Mouse (Mus musculus): Measurements from ENCODE around the gene Asic3. TPM values are rescaled to one million over a fixed set of nuclear protein-coding genes. Genes with fewer than 3 reads are reported as not detected.

Asic3 gene
- polyA plus RNA-seq, 1 experiment from 2014 or later, result 0.23 TPM

DNA sequence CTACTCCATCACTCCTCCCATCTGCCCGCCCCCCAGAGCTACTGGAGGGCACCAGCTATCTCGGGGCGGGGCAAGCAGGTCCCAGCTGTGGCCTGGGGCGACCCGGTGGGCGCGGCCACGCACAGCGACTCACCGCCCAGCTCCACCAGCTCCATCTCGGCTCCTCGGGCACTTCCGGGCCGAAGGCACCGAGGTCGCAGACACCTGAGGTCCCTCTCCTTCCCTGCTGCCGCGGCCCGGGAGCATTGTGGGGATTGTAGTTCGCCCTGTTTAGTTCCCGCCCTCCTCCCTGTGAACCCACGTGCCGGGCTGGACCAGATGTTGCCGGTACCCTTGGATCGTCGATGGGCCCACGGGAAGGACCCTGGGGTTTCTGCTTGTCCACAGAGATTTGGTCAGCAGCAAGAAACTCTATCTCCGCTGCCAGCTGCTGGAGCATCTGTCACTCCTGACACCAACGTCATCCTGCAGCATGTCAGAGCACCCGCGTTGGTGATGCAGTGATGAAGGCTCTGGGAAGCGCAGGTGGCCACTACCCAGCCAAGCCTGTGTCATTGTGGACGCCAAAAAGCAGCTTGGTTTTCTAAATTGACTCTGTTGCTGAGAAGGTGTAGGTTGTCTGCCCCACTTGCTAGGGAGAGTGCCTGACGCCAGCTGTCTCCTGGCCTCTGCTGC lies 34.6 kb downstream of the Asic3 start, which contains the start of gene Tmub1:
Gene Tmub1, minus strand, starts transcription at position 231 of the 675 bp plus-strand sequence.
- Histone ChIP-seq H3K27ac (ENCODE audit: low read length) (peak within 1 kb of the TSS; percentile 34; the same call in 1 of the 2 replicates), H3K9ac (ENCODE audit: low read length) (peak within 1 kb of the TSS; percentile 72), H3K4me1 (ENCODE audit: control insufficient read depth, insufficient read depth, low read length) (peaks cover 28% of the 10 kb centered on the region), H3K36me3 (ENCODE audit: control insufficient read depth, insufficient read depth, low read length) (0 out of 2 replicates have a peak, but pooled peaks cover 3% of the 10 kb centered on the region), H3K9me3 (replicated peaks; ENCODE audit: control insufficient read depth, low read length) (no peaks in the 10 kb centered on the region), H3K27me3 (ENCODE audit: control insufficient read depth, insufficient read depth, low read length) (no peaks in the 10 kb centered on the region), H3K4me3 (replicated peaks; ENCODE audit: low read length) (peak within 1 kb of the TSS; percentile 67), H3K4me2 (ENCODE audit: low read depth, low read length) (peak within 1 kb of the TSS; percentile 84)
- ATAC-seq (ENCODE audit: insufficient read depth, low FRiP score), result peak; percentile 59
- WGBS, result 2% methylated on average over 34 of the region's 34 CpGs

DNA sequence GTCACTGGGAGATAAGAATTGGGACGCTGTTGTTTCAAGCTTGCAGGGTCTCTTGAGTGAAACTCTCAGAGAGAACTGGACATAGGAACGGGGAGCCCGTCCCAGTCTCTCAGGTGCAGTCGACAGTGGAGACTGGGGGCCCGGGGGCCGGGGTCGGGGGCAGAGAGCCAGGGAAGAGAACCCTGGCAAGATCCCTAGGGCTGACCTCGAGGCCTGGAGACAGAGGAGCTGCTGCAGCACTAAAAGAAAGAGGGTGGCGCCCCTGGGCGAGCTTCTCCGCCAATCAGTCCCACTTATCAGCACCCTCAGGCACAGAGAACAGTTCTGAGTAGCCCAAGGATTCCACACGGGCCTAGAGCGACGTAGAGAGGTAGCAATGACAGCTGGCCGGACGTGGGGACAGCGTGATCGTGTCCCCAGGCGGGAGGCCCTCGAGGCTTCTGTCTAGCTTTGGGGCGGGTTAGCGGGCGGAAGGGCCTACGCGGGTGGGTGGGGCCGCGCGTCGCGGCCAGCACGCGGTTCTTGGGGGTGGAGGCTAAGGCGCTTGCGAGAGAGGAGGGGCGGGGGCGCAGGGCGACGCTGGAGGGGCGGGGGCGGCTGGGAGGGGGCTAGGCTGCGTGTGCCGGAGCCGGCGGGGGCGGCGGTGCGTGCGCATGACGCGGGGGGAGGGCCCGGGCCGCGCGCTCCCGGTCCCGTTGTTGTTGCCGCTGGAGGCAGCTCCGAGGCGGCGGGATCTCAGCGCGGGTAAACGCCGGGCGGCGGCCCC lies 38.3 kb downstream of the Asic3 start:
- H3K36me3 ChIP-seq (ENCODE audit: control insufficient read depth, insufficient read depth, low read length), result no peaks in the 10 kb centered on the region
- H3K27ac ChIP-seq (ENCODE audit: low read length), result peak overlapping the region; percentile 95
- H3K4me1 ChIP-seq (ENCODE audit: control insufficient read depth, insufficient read depth, low read length), result peaks cover 49% of the 10 kb centered on the region
- WGBS, result 3% methylated on average over 38 of the region's 66 CpGs
- H3K4me2 ChIP-seq (ENCODE audit: low read depth, low read length), result peak overlapping the region; percentile 85
- no peaks in the 10 kb centered on the region for H3K27me3 ChIP-seq (ENCODE audit: control insufficient read depth, insufficient read depth, low read length)
- peak overlapping the region; percentile 97 for H3K9ac ChIP-seq (ENCODE audit: low read length)
- ATAC-seq (ENCODE audit: insufficient read depth, low FRiP score), result peak; percentile 86
- no peaks in the 10 kb centered on the region for H3K9me3 ChIP-seq (replicated peaks; ENCODE audit: control insufficient read depth, low read length)
- H3K4me3 ChIP-seq (replicated peaks; ENCODE audit: low read length), result peak overlapping the region; percentile 92

DNA sequence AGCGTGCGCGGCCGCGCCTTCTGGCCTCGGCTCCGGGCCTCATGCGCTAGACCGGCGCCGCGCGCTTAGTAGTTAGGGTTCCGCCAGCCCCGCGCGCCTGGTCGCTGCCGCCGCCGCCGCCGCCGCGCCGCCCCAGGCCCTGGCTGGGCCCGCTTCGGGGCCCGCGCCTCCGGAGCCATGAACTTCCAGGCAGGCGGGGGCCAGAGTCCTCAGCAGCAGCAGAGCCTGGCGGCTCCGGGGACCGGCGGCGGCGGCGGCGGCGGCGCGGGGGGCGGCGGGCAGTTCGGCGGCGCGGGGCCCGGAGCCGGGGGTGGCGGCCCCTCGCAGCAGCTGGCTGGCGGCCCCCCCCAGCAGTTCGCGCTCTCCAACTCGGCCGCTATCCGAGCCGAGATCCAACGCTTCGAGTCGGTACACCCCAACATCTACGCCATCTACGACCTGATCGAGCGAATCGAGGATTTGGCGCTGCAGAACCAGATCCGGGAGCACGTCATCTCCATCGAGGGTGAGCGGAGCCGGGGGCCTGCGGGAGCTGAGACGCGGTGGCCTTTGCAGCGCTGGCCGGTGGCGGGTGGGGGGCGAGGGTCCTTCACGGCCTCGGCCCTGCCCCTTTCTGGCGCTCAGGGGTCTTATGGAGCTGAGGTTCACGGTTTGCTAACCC lies 39.0 kb downstream of the Asic3 start, which contains the start of gene Agap3:
Gene Agap3, plus strand, starts transcription at position 148 of the 661 bp plus-strand sequence.
- H3K27ac ChIP-seq (ENCODE audit: low read length), result peak within 1 kb of the TSS; percentile 95
- peaks cover 50% of the 10 kb centered on the region for H3K4me1 ChIP-seq (ENCODE audit: control insufficient read depth, insufficient read depth, low read length)
- H3K4me2 ChIP-seq (ENCODE audit: low read depth, low read length), result peak within 1 kb of the TSS; percentile 85
- no peaks in the 10 kb centered on the region for H3K9me3 ChIP-seq (replicated peaks; ENCODE audit: control insufficient read depth, low read length)
- H3K36me3 ChIP-seq (ENCODE audit: control insufficient read depth, insufficient read depth, low read length), result no peaks in the 10 kb centered on the region
- H3K4me3 ChIP-seq (replicated peaks; ENCODE audit: low read length), result peak within 1 kb of the TSS; percentile 92
- H3K9ac ChIP-seq (ENCODE audit: low read length), result peak within 1 kb of the TSS; percentile 97
- no peaks in the 10 kb centered on the region for H3K27me3 ChIP-seq (ENCODE audit: control insufficient read depth, insufficient read depth, low read length)
- WGBS, result under 1% methylated on average over 81 of the region's 85 CpGs
- ATAC-seq (ENCODE audit: insufficient read depth, low FRiP score), result peak; percentile 1; the same call in 1 of the 2 replicates

DNA sequence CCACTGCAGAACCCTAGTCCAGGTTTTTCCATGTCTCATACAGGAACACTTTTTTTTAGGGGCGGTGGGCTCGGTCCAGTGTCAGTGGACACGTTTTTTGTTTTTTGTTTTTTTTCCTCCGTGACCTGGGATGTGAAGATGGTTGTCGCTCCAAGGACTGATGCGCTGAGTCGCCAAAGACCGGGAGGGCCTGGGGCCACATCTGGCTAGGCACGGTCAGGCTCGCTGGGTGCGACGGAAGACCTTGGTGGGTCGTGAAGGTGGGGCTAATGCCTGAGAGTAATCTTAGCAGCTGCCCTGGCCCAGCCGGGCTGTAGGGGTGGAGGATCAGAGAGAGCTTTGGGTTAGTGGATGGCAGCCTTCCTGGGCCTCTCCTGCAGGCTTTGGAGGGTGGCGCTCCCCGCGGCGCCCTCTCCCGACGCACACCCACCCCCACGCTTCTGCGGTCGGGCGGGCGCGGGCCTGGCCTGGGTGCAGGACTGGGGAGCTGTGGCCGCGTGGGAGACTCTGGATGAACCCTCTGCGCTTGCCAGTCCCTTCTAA lies 39.6 kb downstream of the Asic3 start:
- peaks cover 46% of the 10 kb centered on the region for H3K4me1 ChIP-seq (ENCODE audit: control insufficient read depth, insufficient read depth, low read length)
- peak overlapping the region; percentile 85 for H3K4me2 ChIP-seq (ENCODE audit: low read depth, low read length)
- peak overlapping the region; percentile 97 for H3K9ac ChIP-seq (ENCODE audit: low read length)
- ATAC-seq (ENCODE audit: insufficient read depth, low FRiP score), result no peak
- peak overlapping the region; percentile 92 for H3K4me3 ChIP-seq (replicated peaks; ENCODE audit: low read length)
- no peaks in the 10 kb centered on the region for H3K36me3 ChIP-seq (ENCODE audit: control insufficient read depth, insufficient read depth, low read length)
- no peaks in the 10 kb centered on the region for H3K9me3 ChIP-seq (replicated peaks; ENCODE audit: control insufficient read depth, low read length)
- H3K27ac ChIP-seq (ENCODE audit: low read length), result peak overlapping the region; percentile 95
- WGBS, result under 1% methylated on average over 29 of the region's 29 CpGs
- no peaks in the 10 kb centered on the region for H3K27me3 ChIP-seq (ENCODE audit: control insufficient read depth, insufficient read depth, low read length)

DNA sequence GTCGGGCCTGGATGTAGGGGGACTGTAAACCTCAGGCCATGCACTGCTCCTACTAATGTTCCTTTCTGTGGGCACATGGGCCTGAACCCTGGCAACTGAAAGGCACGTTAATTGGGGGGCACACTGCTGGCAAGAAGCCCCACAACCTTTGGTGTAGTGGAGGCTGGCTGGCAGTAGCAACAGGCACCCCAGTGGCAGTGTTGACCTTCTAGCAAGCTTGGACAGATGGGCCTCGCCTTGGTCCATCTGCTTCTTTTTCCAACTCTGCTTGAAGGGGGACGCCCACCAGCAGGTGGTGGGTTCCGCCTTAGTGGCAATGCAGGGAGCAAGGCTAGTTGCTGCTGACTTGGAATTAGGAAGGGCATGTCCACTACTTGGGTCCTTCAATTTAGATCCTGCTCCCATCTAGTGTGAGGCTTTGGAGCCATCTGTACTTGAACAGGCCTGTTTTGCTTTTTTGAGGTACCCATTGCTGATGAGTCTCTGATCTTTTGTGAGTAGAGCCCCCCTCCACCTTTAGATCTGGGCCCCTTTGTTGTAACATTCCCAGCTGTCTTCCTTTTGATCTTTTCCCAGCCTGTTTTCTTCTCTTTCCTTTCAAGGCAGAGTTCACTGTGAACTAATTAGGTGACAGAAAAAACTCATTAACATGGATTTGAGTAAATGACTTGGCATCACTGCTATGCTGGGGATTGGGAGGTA lies 40.2 kb downstream of the Asic3 start:
- H3K4me2 ChIP-seq (ENCODE audit: low read depth, low read length), result peak overlapping the region; percentile 85
- ATAC-seq (ENCODE audit: insufficient read depth, low FRiP score), result no peak
- peak overlapping the region; percentile 92 for H3K4me3 ChIP-seq (replicated peaks; ENCODE audit: low read length)
- H3K36me3 ChIP-seq (ENCODE audit: control insufficient read depth, insufficient read depth, low read length), result no peaks in the 10 kb centered on the region
- H3K9me3 ChIP-seq (replicated peaks; ENCODE audit: control insufficient read depth, low read length), result no peaks in the 10 kb centered on the region
- no peaks in the 10 kb centered on the region for H3K27me3 ChIP-seq (ENCODE audit: control insufficient read depth, insufficient read depth, low read length)
- WGBS, result 13% methylated on average over 5 of the region's 5 CpGs
- H3K4me1 ChIP-seq (ENCODE audit: control insufficient read depth, insufficient read depth, low read length), result peaks cover 41% of the 10 kb centered on the region
- peak overlapping the region; percentile 97 for H3K9ac ChIP-seq (ENCODE audit: low read length)
- peak overlapping the region; percentile 95 for H3K27ac ChIP-seq (ENCODE audit: low read length)

DNA sequence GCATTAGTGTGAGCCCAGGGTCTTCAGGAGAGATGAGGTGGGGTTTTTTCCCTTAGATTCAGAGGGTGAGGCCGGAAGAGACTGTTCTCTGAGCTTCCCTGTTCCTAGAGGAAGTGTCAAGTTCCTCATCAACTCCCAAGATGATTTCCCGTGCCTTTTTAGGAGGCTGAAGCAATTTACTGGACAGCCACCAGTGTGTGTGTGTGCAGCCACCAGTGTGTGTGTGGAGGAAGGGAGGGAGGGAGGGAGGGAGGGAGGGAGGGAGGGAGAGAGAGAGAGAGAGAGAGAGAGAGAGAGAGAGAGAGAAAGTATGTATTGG lies 40.8 kb downstream of the Asic3 start:
- ATAC-seq (ENCODE audit: insufficient read depth, low FRiP score), result no peak
- Histone ChIP-seq H3K4me2 (ENCODE audit: low read depth, low read length) (peak overlapping the region; percentile 85), H3K36me3 (ENCODE audit: control insufficient read depth, insufficient read depth, low read length) (no peaks in the 10 kb centered on the region), H3K4me3 (replicated peaks; ENCODE audit: low read length) (peak overlapping the region; percentile 92), H3K27me3 (ENCODE audit: control insufficient read depth, insufficient read depth, low read length) (no peaks in the 10 kb centered on the region), H3K9me3 (replicated peaks; ENCODE audit: control insufficient read depth, low read length) (no peaks in the 10 kb centered on the region), H3K9ac (ENCODE audit: low read length) (0 out of 2 replicates have a peak overlapping the region, but pooled peaks have one; percentile 97), H3K27ac (ENCODE audit: low read length) (no peak overlapping the region), H3K4me1 (ENCODE audit: control insufficient read depth, insufficient read depth, low read length) (peaks cover 41% of the 10 kb centered on the region)
- WGBS, result 27% methylated on average over 2 of the region's 2 CpGs

DNA sequence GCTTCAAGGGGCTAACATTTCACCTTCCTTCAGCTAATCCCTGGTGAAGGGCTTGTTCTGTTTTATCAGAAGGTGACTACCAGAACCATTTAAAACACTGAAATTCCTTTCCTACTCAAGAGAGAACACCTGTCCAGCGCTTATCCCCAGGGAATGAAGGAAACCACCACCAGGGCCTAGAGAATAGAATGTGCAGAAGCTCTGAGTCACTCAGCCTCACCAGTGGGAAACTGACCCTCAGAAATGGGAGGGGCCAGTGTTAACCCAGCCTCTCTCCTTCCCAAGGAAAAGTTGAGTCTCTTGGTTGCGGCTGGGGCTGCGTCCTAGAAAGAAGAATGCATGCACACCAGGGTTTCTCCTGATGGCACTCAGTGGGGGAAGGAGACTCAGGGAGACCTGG lies 41.9 kb downstream of the Asic3 start:
- Histone ChIP-seq H3K36me3 (ENCODE audit: control insufficient read depth, insufficient read depth, low read length) (no peaks in the 10 kb centered on the region), H3K4me2 (ENCODE audit: low read depth, low read length) (no peak overlapping the region), H3K9me3 (replicated peaks; ENCODE audit: control insufficient read depth, low read length) (no peaks in the 10 kb centered on the region), H3K27me3 (ENCODE audit: control insufficient read depth, insufficient read depth, low read length) (no peaks in the 10 kb centered on the region), H3K9ac (ENCODE audit: low read length) (0 out of 2 replicates have a peak overlapping the region, but pooled peaks have one; percentile 6), H3K4me3 (replicated peaks; ENCODE audit: low read length) (no peak overlapping the region), H3K27ac (ENCODE audit: low read length) (peak overlapping the region; percentile 14; the same call in 1 of the 2 replicates), H3K4me1 (ENCODE audit: control insufficient read depth, insufficient read depth, low read length) (peaks cover 41% of the 10 kb centered on the region)
- ATAC-seq (ENCODE audit: insufficient read depth, low FRiP score), result no peak
- 56% methylated on average over 3 of the region's 3 CpGs for WGBS

DNA sequence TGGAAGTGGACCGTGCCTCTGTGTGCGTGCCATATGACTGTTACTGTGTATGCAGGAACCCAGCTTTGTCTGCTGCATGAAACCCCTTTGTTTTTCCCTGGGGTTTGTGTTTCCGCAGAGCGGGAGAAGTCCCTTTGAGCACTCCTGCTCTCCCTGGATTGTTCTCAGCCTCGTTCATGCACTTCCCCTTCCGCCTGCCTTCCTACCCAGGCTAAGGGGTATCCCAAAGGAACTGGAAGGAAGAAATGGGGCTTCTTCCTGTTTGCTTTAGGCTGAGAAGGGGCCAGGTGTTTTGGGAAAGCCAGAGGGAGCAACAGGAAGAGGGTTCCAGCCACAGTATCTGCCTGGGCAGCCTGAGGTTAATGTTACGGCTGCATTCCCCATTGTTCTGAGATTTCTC lies 42.4 kb downstream of the Asic3 start:
- peaks cover 41% of the 10 kb centered on the region for H3K4me1 ChIP-seq (ENCODE audit: control insufficient read depth, insufficient read depth, low read length)
- H3K9me3 ChIP-seq (replicated peaks; ENCODE audit: control insufficient read depth, low read length), result no peaks in the 10 kb centered on the region
- peak overlapping the region; percentile 7; the same call in 1 of the 2 replicates for H3K27ac ChIP-seq (ENCODE audit: low read length)
- H3K27me3 ChIP-seq (ENCODE audit: control insufficient read depth, insufficient read depth, low read length), result no peaks in the 10 kb centered on the region
- H3K9ac ChIP-seq (ENCODE audit: low read length), result 0 out of 2 replicates have a peak overlapping the region, but pooled peaks have one; percentile 6
- 69% methylated on average over 7 of the region's 7 CpGs for WGBS
- H3K4me3 ChIP-seq (replicated peaks; ENCODE audit: low read length), result no peak overlapping the region
- no peak overlapping the region for H3K4me2 ChIP-seq (ENCODE audit: low read depth, low read length)
- no peaks in the 10 kb centered on the region for H3K36me3 ChIP-seq (ENCODE audit: control insufficient read depth, insufficient read depth, low read length)
- no peak for ATAC-seq (ENCODE audit: insufficient read depth, low FRiP score)
